Comparison of ENCODE assay signal across 8 mouse cellular contexts in genomic region chr8:57487441-57488155, GRCm38 (mm10). TPM values are rescaled to one million over a fixed set of nuclear protein-coding genes. Genes with fewer than 3 reads are reported as not detected.
DNase-seq lines count a peak whose midpoint lies in the region; ATAC-seq lines count a peak whose summit lies in the region.

Gene Sap30 (minus strand): TSS chr8:57487860.

- H3K27ac ChIP-seq in lung, embryonic 16.5 days (ENCODE audit: low read length) = peak within 1 kb of the TSS; percentile 94

- H3K36me3 ChIP-seq in lung, embryonic 16.5 days (ENCODE audit: control insufficient read depth, insufficient read depth, low read length) = peaks cover 5% of the 10 kb centered on the region

- H3K4me2 ChIP-seq in lung, embryonic 16.5 days (ENCODE audit: low read depth, low read length) = peak within 1 kb of the TSS; percentile 95

- H3K4me3 ChIP-seq in lung, embryonic 16.5 days (ENCODE audit: low read length) = peak within 1 kb of the TSS; percentile 95

- peak within 1 kb of the TSS; percentile 91 for H3K9ac ChIP-seq in lung, embryonic 16.5 days (ENCODE audit: low read length)

- H3K27me3 ChIP-seq in lung, embryonic 16.5 days (ENCODE audit: control insufficient read depth, insufficient read depth, low read depth, low read length) = no peaks in the 10 kb centered on the region

- no peaks in the 10 kb centered on the region for H3K9me3 ChIP-seq in lung, embryonic 16.5 days (ENCODE audit: control insufficient read depth, low read length)

- DNase-seq in MEL-GATA-1-ER (ENCODE audit: extremely low read depth, low read depth) = peak; percentile 95
- peak; percentile 98 for DNase-seq in cerebellum, adult 8-10 months
- peak; percentile 97 for DNase-seq in forelimb bud, embryonic 11.5 days (ENCODE audit: low read depth, low spot score)
- DNase-seq in layer of hippocampus, adult 9-10 months (ENCODE audit: low spot score) = peak; percentile 87
- peak; percentile 91 for DNase-seq in ovary, postnatal 10 days (ENCODE audit: low spot score)
- DNase-seq in thymus, postnatal 10 days (ENCODE audit: low spot score in 2 of 2) = peak; percentile 96 to 98

- WGBS in lung, embryonic 16.5 days = under 1% methylated on average over 63 of the region's 66 CpGs

- ATAC-seq in hematopoietic stem cell, adult 5-6 weeks (replicated peaks in 1 of 2; ENCODE audit: insufficient read depth in 1 of 2, low FRiP score in 2 of 2, low TSS enrichment in 1 of 2, low read depth in 1 of 2, poor library complexity in 2 of 2, severe bottlenecking in 2 of 2) = peak; percentile 95 to 96
- ATAC-seq in lung, embryonic 16.5 days (ENCODE audit: low read depth) = peak; percentile 99

- peaks cover 6% of the 10 kb centered on the region for H3K4me1 ChIP-seq in lung, embryonic 16.5 days (replicated peaks; ENCODE audit: control insufficient read depth, insufficient read depth, low read length)

RNA-seq across cellular contexts. Expression of gene Sap30, which starts in this region (rescaled TPM):
- 40.9 and 55.7 TPM in 2 replicates for total RNA-seq in hematopoietic stem cell, adult 5-6 weeks (2017)
- polyA plus RNA-seq in lung, embryonic 16.5 days (2015; fragmentation: Nextera tagmentation; extraction: Ambion mirVana) = 26.7 and 28.1 TPM in 2 replicates

Comparison
In these comparisons a context has a peak if more than half of its experiments do, and no peak if none do; other contexts are left out.
1. Peak in every context shown above with its lines: DNase-seq, ATAC-seq, H3K4me3 ChIP-seq and H3K27ac ChIP-seq.